Mouse (Mus musculus) midbrain, embryonic 12.5 days (tissue): ENCODE results near the gene Frem1. TPM values are rescaled to one million over a fixed set of nuclear protein-coding genes. Genes with fewer than 3 reads are reported as not detected.
A peak's percentile ranks its signal among the peaks of the same experiment; 100 is the strongest.

ENCODE experiments used
- ATAC-seq: fragments of 200-750 bp; cut with Nextera tagmentation; 2 replicates; pipeline ENCODE4 v1.8.0; 2017; ENCODE audit warnings: low read depth, moderate TSS enrichment, moderate library complexity; ENCODE audit not compliant: low FRiP score
- H3K27ac ChIP-seq: fragments of 300-500 bp; sonication (generic); replicated peaks from 2 replicates; pipeline ENCODE4 v1.5.1; 2016; ENCODE audit warnings: mild to moderate bottlenecking
- H3K27me3 ChIP-seq: fragments of 300-500 bp; sonication (generic); 2 replicates; pipeline ENCODE4 v1.6.1; 2016; ENCODE audit warnings: mild to moderate bottlenecking
- H3K36me3 ChIP-seq: fragments of 300-500 bp; sonication (generic); 2 replicates; pipeline ENCODE4 v1.6.1; 2016
- H3K4me1 ChIP-seq: fragments of 300-500 bp; sonication (generic); 2 replicates; pipeline ENCODE4 v1.6.1; 2016
- H3K4me2 ChIP-seq: fragments of 300-500 bp; sonication (generic); replicated peaks from 2 replicates; pipeline ENCODE4 v1.6.1; 2016; ENCODE audit warnings: mild to moderate bottlenecking, moderate library complexity
- H3K4me3 ChIP-seq: fragments of 300-500 bp; sonication (generic); 2 replicates; pipeline ENCODE4 v1.5.1; 2016; ENCODE audit warnings: mild to moderate bottlenecking
- H3K9ac ChIP-seq: fragments of 300-500 bp; sonication (generic); replicated peaks from 2 replicates; pipeline ENCODE4 v1.6.1; 2016; ENCODE audit warnings: mild to moderate bottlenecking, moderate library complexity
- H3K9me3 ChIP-seq: fragments of 300-500 bp; sonication (generic); 2 replicates; pipeline ENCODE4 v1.6.1; 2016; ENCODE audit warnings: mild to moderate bottlenecking
- WGBS: fragments of 180-500 bp; shearing (Covaris S2); methylation state at CpG from one replicate; pipeline ENCODE4 v1.1.7; 2016; 5-methylcytosine and 5-hydroxymethylcytosine counted together
- polyA plus RNA-seq: library from polyadenylated mRNA; unstranded; fragments of >200 nt; fragmentation: Nextera tagmentation; extraction: Ambion mirVana; gene quantifications from 2 replicates; pipeline ENCODE4 v1.2.1, GENCODE M21; 2016

Gene Frem1
- polyA plus RNA-seq, 1 experiment from 2014 or later = 7.4 TPM

GRCm38 (mm10) chr4:82916678-82917050, 135.5 kb downstream of the Frem1 start:
- ATAC-seq = peak; percentile 69
- no peak overlapping the region for H3K9ac ChIP-seq
- H3K9me3 ChIP-seq = no peaks in the 10 kb centered on the region
- peaks cover 9% of the 10 kb centered on the region; the same call in 1 of the 2 replicates for H3K27me3 ChIP-seq
- no peak overlapping the region for H3K4me3 ChIP-seq
- H3K27ac ChIP-seq = no peak overlapping the region
- no peaks in the 10 kb centered on the region for H3K36me3 ChIP-seq
- H3K4me2 ChIP-seq = peak overlapping the region; percentile 19
- WGBS = 36% methylated on average over 5 of the region's 5 CpGs
- peaks cover 36% of the 10 kb centered on the region for H3K4me1 ChIP-seq

GRCm38 (mm10) chr4:82916003-82916677, 136.0 kb downstream of the Frem1 start:
- Histone ChIP-seq H3K27ac (peak overlapping the region; percentile 65), H3K4me2 (peak overlapping the region; percentile 19), H3K9ac (no peak overlapping the region), H3K9me3 (no peaks in the 10 kb centered on the region), H3K4me3 (no peak overlapping the region), H3K4me1 (peaks cover 36% of the 10 kb centered on the region), H3K27me3 (peaks cover 9% of the 10 kb centered on the region; the same call in 1 of the 2 replicates), H3K36me3 (no peaks in the 10 kb centered on the region)
- WGBS = 29% methylated on average over 14 of the region's 14 CpGs
- ATAC-seq = peak; percentile 74

- Histone ChIP-seq H3K9me3 (no peaks in the 10 kb centered on the region), H3K4me1 (peaks cover 35% of the 10 kb centered on the region), H3K9ac (no peak overlapping the region), H3K4me3 (no peak overlapping the region), H3K36me3 (no peaks in the 10 kb centered on the region), H3K4me2 (no peak overlapping the region; the same call in 1 of the 2 replicates), H3K27me3 (peaks cover 9% of the 10 kb centered on the region; the same call in 1 of the 2 replicates), H3K27ac (peak overlapping the region; percentile 65; the same call in 1 of the 2 replicates)
- no peak for ATAC-seq
- WGBS = 69% methylated on average over 7 of the region's 7 CpGs
Measured at GRCm38 (mm10) chr4:82915576-82915975, 136.6 kb downstream of the Frem1 start.

GRCm38 (mm10) chr4:82914601-82915143, 137.5 kb downstream of the Frem1 start:
- WGBS = 89% methylated on average over 11 of the region's 11 CpGs
- Histone ChIP-seq H3K27ac (no peak overlapping the region), H3K4me2 (no peak overlapping the region), H3K4me3 (no peak overlapping the region), H3K27me3 (peaks cover 9% of the 10 kb centered on the region; the same call in 1 of the 2 replicates), H3K36me3 (no peaks in the 10 kb centered on the region), H3K4me1 (peaks cover 31% of the 10 kb centered on the region), H3K9ac (no peak overlapping the region), H3K9me3 (no peaks in the 10 kb centered on the region)
- no peak for ATAC-seq

GRCm38 (mm10) chr4:82895227-82895626, 156.9 kb downstream of the Frem1 start:
- no peak overlapping the region for H3K27ac ChIP-seq
- H3K4me2 ChIP-seq = no peak overlapping the region
- WGBS = 94% methylated on average over 10 of the region's 10 CpGs
- no peaks in the 10 kb centered on the region for H3K9me3 ChIP-seq
- H3K27me3 ChIP-seq = no peaks in the 10 kb centered on the region
- no peaks in the 10 kb centered on the region for H3K4me1 ChIP-seq
- H3K36me3 ChIP-seq = no peaks in the 10 kb centered on the region
- no peak overlapping the region for H3K4me3 ChIP-seq
- no peak for ATAC-seq
- no peak overlapping the region for H3K9ac ChIP-seq

GRCm38 (mm10) chr4:82892247-82892646, 159.9 kb downstream of the Frem1 start:
- H3K4me1 ChIP-seq = no peaks in the 10 kb centered on the region
- H3K4me2 ChIP-seq = no peak overlapping the region
- 85% methylated on average over 5 of the region's 5 CpGs for WGBS
- no peaks in the 10 kb centered on the region for H3K9me3 ChIP-seq
- no peak for ATAC-seq
- no peak overlapping the region for H3K4me3 ChIP-seq
- H3K27ac ChIP-seq = no peak overlapping the region
- H3K27me3 ChIP-seq = no peaks in the 10 kb centered on the region
- H3K36me3 ChIP-seq = no peaks in the 10 kb centered on the region
- H3K9ac ChIP-seq = no peak overlapping the region

DNA sequence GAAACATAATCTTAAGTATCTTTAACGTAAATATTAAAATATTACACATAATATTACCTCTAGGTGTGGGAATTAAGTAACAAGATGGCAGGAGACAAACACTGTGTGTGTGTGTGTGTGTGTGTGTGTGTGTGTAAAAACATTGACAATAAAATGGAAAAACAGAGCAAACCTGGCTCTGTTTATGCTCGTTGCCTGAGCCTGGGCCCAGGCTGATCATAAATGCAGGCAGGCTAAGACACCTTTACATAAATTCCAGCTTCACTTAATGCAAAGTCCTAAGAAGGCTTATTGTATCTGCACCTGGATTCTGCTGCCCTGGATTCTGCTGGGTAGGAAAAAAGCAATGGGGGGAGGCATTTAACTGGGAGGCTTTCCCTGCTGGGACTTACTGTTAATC, 160.6 kb downstream of the Frem1 start:
- no peaks in the 10 kb centered on the region for H3K9me3 ChIP-seq
- no peak overlapping the region for H3K4me3 ChIP-seq
- WGBS = 81% methylated on average over 2 of the region's 2 CpGs
- no peak overlapping the region for H3K9ac ChIP-seq
- no peak for ATAC-seq
- no peak overlapping the region for H3K4me2 ChIP-seq
- H3K27me3 ChIP-seq = no peaks in the 10 kb centered on the region
- no peaks in the 10 kb centered on the region for H3K4me1 ChIP-seq
- no peaks in the 10 kb centered on the region for H3K36me3 ChIP-seq
- no peak overlapping the region for H3K27ac ChIP-seq

DNA sequence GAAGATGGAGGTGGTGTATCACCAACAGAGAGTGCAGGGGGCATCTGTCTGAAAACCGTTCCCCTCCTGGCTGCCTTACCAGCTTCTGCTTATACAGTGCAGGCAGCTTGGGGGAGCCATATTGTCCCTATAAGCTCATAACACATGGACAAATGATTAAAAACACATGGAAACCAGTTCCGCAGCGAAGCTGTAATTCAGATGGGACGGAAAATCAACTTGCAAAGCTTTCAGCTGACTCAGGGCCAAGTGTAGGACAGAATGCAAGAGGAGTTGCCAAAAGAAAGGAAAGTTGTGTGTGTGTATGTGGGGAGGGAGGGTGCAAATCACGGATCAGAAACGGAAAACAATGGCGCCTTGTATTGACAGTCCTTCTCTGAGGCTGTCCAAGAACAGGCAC, 161.1 kb downstream of the Frem1 start:
- Histone ChIP-seq H3K4me1 (no peaks in the 10 kb centered on the region), H3K27ac (no peak overlapping the region), H3K4me3 (no peak overlapping the region), H3K36me3 (no peaks in the 10 kb centered on the region), H3K9me3 (no peaks in the 10 kb centered on the region), H3K9ac (no peak overlapping the region), H3K27me3 (no peaks in the 10 kb centered on the region), H3K4me2 (no peak overlapping the region)
- 82% methylated on average over 7 of the region's 7 CpGs for WGBS
- no peak for ATAC-seq

DNA sequence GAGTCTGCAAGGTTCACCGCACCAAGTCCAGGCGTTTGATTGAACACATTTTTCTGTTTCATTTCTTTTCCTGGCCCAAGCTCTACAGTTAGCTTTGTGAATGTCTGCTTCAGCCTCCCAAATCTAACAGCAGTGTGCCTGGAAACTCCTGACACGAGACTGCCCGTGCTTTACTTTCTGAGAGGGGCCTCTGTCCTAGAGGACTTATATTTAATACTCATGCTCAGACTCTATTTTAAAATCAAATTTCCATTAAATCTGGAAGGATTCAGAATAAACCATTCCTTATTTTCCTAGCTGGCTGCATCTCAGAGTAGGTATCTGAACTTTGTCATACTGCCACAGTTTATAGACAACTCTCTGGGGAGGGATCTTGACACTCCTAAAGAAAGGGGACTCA, 161.6 kb downstream of the Frem1 start:
- WGBS = 76% methylated on average over 4 of the region's 4 CpGs
- H3K27me3 ChIP-seq = no peaks in the 10 kb centered on the region
- ATAC-seq = no peak
- no peaks in the 10 kb centered on the region for H3K4me1 ChIP-seq
- H3K4me2 ChIP-seq = no peak overlapping the region
- no peak overlapping the region for H3K9ac ChIP-seq
- no peak overlapping the region for H3K27ac ChIP-seq
- H3K4me3 ChIP-seq = no peak overlapping the region
- no peaks in the 10 kb centered on the region for H3K36me3 ChIP-seq
- no peaks in the 10 kb centered on the region for H3K9me3 ChIP-seq

DNA sequence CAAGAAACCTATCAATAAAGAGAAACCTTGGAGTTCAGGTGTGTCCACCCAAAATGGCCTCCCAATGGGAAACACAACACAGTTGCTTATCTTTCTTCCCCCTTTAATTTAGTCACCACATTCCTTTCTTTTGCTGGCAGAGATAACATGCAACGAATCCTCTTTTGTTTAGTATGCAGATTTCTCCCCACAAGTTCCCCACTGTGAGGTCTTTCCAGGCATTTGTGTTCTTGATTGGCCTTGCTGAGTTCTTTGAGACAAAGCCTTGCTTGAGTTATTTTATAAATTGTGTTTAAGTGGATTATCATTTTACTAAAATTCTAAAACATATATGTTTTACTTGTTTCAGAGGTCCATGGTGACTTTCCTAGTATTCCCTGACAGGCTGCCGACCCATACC, 166.0 kb downstream of the Frem1 start:
- WGBS = 66% methylated on average over 2 of the region's 2 CpGs
- no peak for ATAC-seq

DNA sequence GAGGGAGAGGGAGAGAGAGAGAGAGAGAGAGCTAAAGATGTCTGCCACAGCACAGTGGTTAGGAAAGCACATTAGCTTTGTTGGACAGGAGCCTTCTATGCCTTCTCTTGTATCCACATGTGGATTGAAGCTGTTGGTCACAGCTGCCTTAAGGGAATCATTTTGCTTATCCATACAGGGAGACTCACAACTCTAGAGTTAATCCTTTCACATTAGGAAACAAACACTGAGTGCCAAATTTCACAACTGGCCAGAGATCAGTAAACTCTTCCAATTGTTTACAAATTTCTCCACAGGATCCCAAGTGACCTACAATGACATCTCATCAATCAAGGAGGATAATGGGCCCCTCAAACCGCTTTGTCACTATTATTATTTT, 166.6 kb downstream of the Frem1 start:
- no peak overlapping the region for H3K4me2 ChIP-seq
- peaks cover 5% of the 10 kb centered on the region; the same call in 1 of the 2 replicates for H3K4me1 ChIP-seq
- H3K27me3 ChIP-seq = no peaks in the 10 kb centered on the region
- H3K27ac ChIP-seq = no peak overlapping the region
- 71% methylated on average over 1 of the region's 1 CpGs for WGBS
- no peak for ATAC-seq
- no peak overlapping the region for H3K4me3 ChIP-seq
- H3K36me3 ChIP-seq = no peaks in the 10 kb centered on the region
- no peak overlapping the region for H3K9ac ChIP-seq
- no peaks in the 10 kb centered on the region for H3K9me3 ChIP-seq

More for the DNA sequence above, 166.0 kb downstream of the Frem1 start:
- H3K4me3 ChIP-seq = no peak overlapping the region
- no peaks in the 10 kb centered on the region for H3K36me3 ChIP-seq
- no peaks in the 10 kb centered on the region for H3K9me3 ChIP-seq
- no peak overlapping the region for H3K4me2 ChIP-seq
- H3K27ac ChIP-seq = no peak overlapping the region
- peaks cover 5% of the 10 kb centered on the region; the same call in 1 of the 2 replicates for H3K4me1 ChIP-seq
- H3K27me3 ChIP-seq = no peaks in the 10 kb centered on the region
- no peak overlapping the region for H3K9ac ChIP-seq

- no peaks in the 10 kb centered on the region for H3K9me3 ChIP-seq
- peaks cover 5% of the 10 kb centered on the region; the same call in 1 of the 2 replicates for H3K4me1 ChIP-seq
- no peak within 1 kb of the TSS for H3K27ac ChIP-seq
- no peak within 1 kb of the TSS for H3K9ac ChIP-seq
- no peak for ATAC-seq
- no peak within 1 kb of the TSS for H3K4me2 ChIP-seq
- WGBS = 70% methylated on average over 18 of the region's 19 CpGs
- H3K27me3 ChIP-seq = no peaks in the 10 kb centered on the region
- H3K36me3 ChIP-seq = no peaks in the 10 kb centered on the region
- H3K4me3 ChIP-seq = no peak within 1 kb of the TSS
Measured at GRCm38 (mm10) chr4:82884636-82885534, 167.3 kb downstream of the Frem1 start, which contains the start of gene Cer1. Gene Cer1 (minus strand): TSS chr4:82885148.
